ENCODE assay signal across 14 mouse cellular contexts in the genomic region with DNA sequence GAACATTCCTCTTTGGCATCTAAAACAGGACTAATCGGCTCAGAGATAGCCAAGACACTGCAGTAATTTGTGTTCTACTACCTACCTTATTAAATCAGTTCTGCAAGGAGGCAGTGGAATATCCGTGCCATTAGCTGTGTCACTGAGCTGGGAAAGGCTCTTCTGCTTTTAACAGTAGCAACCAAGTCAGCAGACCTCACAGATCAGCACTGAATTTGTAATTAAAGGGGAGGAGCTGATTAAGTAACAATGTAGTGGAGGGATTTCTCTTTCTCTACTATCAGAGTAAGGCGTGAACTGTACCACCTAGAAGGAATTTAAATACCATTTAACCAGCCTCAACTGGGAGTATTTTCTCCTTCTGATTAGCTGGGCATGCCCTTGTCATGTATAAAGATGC.
"Had no signal": no experiment of that assay in that cellular context is flagged by ENCODE, and none has a peak within 500 bp of the region (broad histone marks: within the 10 kb centered on the region; RNA-seq: fewer than 3 reads in every experiment).

No protein-coding gene starts in this region.

- H3K27ac ChIP-seq: limb, embryonic 12.5 days; liver, embryonic 13.5 days; lung, embryonic 15.5 days; neural tube, embryonic 13.5 days had no signal

- H3K9me3 ChIP-seq: limb, embryonic 12.5 days; lung, embryonic 15.5 days; neural tube, embryonic 13.5 days had no signal

- H3K9ac ChIP-seq: limb, embryonic 12.5 days; liver, embryonic 13.5 days; liver, postnatal 0 days; lung, embryonic 15.5 days; neural tube, embryonic 13.5 days had no signal

- H3K4me3 ChIP-seq: limb, embryonic 12.5 days; liver, embryonic 13.5 days; lung, embryonic 15.5 days; neural tube, embryonic 13.5 days had no signal

- H3K4me1 ChIP-seq: limb, embryonic 12.5 days; liver, embryonic 13.5 days; lung, embryonic 15.5 days; neural tube, embryonic 13.5 days had no signal

- ATAC-seq: liver, postnatal 0 days had no signal

- H3K27me3 ChIP-seq: limb, embryonic 12.5 days; liver, embryonic 13.5 days; lung, embryonic 15.5 days; neural tube, embryonic 13.5 days had no signal

- DNase-seq: kidney, adult 18-20 months; kidney, postnatal 10 days; kidney, postnatal 4 days; liver; liver, embryonic 13.5 days; liver, postnatal 0 days; lung, postnatal 36 days; midbrain, embryonic 14.5 days; right cerebral cortex, adult 18-20 months; right cerebral cortex, postnatal 25 days; thymus, postnatal 14 days had no signal

- H3K36me3 ChIP-seq: limb, embryonic 12.5 days; liver, embryonic 13.5 days; lung, embryonic 15.5 days; neural tube, embryonic 13.5 days had no signal

- H3K4me2 ChIP-seq: limb, embryonic 12.5 days; liver, embryonic 13.5 days; lung, embryonic 15.5 days; neural tube, embryonic 13.5 days had no signal
